Mouse (Mus musculus) inflammation-experienced regulatory T-cells, adult 16 weeks (primary cell): Measurements from ENCODE around the gene Mab21l2. TPM values are rescaled to one million over a fixed set of nuclear protein-coding genes. Genes with fewer than 3 reads are reported as not detected.

ENCODE experiments used
- polyA plus RNA-seq: library from polyadenylated mRNA; unstranded; fragments of 100-300 nt; shearing (Covaris generic); gene quantifications from one replicate; pipeline ENCODE4 v1.2.1, GENCODE M21; 2017

Mab21l2 gene
- 0.43 TPM for polyA plus RNA-seq

DNA sequence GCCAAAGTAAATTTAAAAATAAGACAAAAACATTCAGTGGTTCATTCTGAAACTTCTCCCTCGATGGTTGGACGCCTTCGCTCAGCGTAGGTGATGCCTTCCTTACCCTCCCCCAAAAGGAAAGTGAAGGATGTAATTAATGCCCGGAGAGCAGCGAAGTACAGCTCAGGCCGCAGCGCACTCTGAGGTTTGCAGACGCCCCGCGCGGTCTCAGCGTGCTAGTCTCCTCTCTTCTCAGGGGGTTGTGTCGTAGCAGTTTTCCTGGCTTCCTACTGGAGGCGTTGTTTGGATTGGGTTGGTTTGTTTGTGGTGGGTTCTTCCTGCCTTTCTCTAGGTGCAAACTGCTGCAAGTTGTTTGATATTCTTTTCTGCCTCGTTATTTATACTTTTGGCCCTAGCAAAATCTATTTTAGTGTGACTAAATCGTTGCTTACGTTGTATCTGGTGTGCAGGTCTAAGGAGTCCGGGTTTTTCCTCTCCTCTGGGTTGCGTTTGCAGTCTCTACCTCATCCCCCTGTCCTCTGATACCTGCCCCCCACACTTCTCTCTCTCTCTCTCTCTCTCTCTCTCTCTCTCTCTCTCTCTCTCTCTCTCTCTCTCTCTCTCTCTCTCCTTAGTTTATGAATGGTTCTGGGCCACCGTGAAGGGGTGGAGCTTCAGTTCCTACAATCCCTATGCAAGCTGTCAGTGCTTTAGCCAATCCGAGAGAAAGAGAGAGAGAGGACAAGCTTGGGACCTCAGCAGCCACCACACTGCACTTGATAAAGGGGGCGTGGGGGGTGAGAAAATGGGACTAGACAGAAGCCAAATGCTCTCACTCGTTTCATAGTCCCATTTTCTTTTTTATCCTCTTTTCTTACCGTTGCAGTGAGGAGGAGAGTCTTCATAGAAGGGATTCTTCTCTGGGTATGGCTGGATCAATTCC is at the start of gene Mab21l2:
Gene Mab21l2 (minus strand): TSS at position 539 of the 925 bp plus-strand sequence.

